Mouse (Mus musculus): ENCODE measurements around the gene Rita1. TPM values are rescaled to one million over a fixed set of nuclear protein-coding genes. Genes with fewer than 3 reads are reported as not detected.

The Rita1 gene
- polyA plus RNA-seq, 1 experiment from 2014 or later = 15.3 TPM

GRCm38 (mm10) chr5:120550673-120551072 lies 61.7 kb downstream of the Rita1 start:
- 98% methylated on average over 5 of the region's 5 CpGs for WGBS
- peaks cover 84% of the 10 kb centered on the region for H3K36me3 ChIP-seq
- H3K4me2 ChIP-seq = no peak overlapping the region
- H3K9me3 ChIP-seq (replicated peaks) = no peaks in the 10 kb centered on the region
- peaks cover 39% of the 10 kb centered on the region for H3K4me1 ChIP-seq
- H3K4me3 ChIP-seq (replicated peaks) = no peak overlapping the region
- no peak overlapping the region for H3K27ac ChIP-seq
- H3K27me3 ChIP-seq = no peaks in the 10 kb centered on the region
- ATAC-seq (replicated peaks; ENCODE audit: low FRiP score) = no peak
- no peak overlapping the region for H3K9ac ChIP-seq

GRCm38 (mm10) chr5:120550137-120550536 lies 62.3 kb downstream of the Rita1 start:
- H3K4me2 ChIP-seq = no peak overlapping the region
- H3K9ac ChIP-seq = no peak overlapping the region
- H3K4me3 ChIP-seq (replicated peaks) = no peak overlapping the region
- peaks cover 39% of the 10 kb centered on the region for H3K4me1 ChIP-seq
- WGBS = 64% methylated on average over 5 of the region's 5 CpGs
- H3K36me3 ChIP-seq = peaks cover 80% of the 10 kb centered on the region
- no peaks in the 10 kb centered on the region for H3K27me3 ChIP-seq
- no peak overlapping the region for H3K27ac ChIP-seq
- ATAC-seq (replicated peaks; ENCODE audit: low FRiP score) = no peak
- H3K9me3 ChIP-seq (replicated peaks) = no peaks in the 10 kb centered on the region

- H3K36me3 ChIP-seq = peaks cover 76% of the 10 kb centered on the region
- ATAC-seq (replicated peaks; ENCODE audit: low FRiP score) = no peak
- H3K4me1 ChIP-seq = peaks cover 39% of the 10 kb centered on the region
- no peak overlapping the region for H3K4me3 ChIP-seq (replicated peaks)
- no peak overlapping the region for H3K9ac ChIP-seq
- H3K27ac ChIP-seq = no peak overlapping the region
- no peak overlapping the region for H3K4me2 ChIP-seq
- WGBS = 48% methylated on average over 11 of the region's 11 CpGs
- H3K9me3 ChIP-seq (replicated peaks) = no peaks in the 10 kb centered on the region
- H3K27me3 ChIP-seq = no peaks in the 10 kb centered on the region
These were observed 64.0 kb downstream of the Rita1 start for GRCm38 (mm10) chr5:120548236-120548850.

Other genes starting within 250 kb of the Rita1 start
- not detected in 2 replicates for gene Lhx5, start 180.9 kb downstream of the Rita1 start, polyA plus RNA-seq (2015; fragmentation: Nextera tagmentation; extraction: Ambion mirVana)
- 11.2 and 14.4 TPM in 2 replicates for gene Sdsl, start 139.8 kb downstream of the Rita1 start, polyA plus RNA-seq (2015; fragmentation: Nextera tagmentation; extraction: Ambion mirVana)
- not detected in 2 replicates for gene Sds, start 136.1 kb downstream of the Rita1 start, polyA plus RNA-seq (2015; fragmentation: Nextera tagmentation; extraction: Ambion mirVana)
- 50.8 and 60.0 TPM in 2 replicates for gene Plbd2, start 109.0 kb downstream of the Rita1 start, polyA plus RNA-seq (2015; fragmentation: Nextera tagmentation; extraction: Ambion mirVana)
- 9.4 and 9.7 TPM in 2 replicates for gene Slc8b1, start 101.4 kb downstream of the Rita1 start, polyA plus RNA-seq (2015; fragmentation: Nextera tagmentation; extraction: Ambion mirVana)
- gene Tpcn1, start 23.9 kb downstream of the Rita1 start, polyA plus RNA-seq (2015; fragmentation: Nextera tagmentation; extraction: Ambion mirVana) = 32.9 and 36.0 TPM in 2 replicates
- 0.82 and 0.90 TPM in 2 replicates for gene Iqcd, start 23.6 kb downstream of the Rita1 start, polyA plus RNA-seq (2015; fragmentation: Nextera tagmentation; extraction: Ambion mirVana)
- 47.2 and 52.2 TPM in 2 replicates for gene Ddx54, start 150 bp upstream of the Rita1 start, polyA plus RNA-seq (2015; fragmentation: Nextera tagmentation; extraction: Ambion mirVana)
- not detected in 2 replicates for gene Cfap73, start 21.6 kb upstream of the Rita1 start, polyA plus RNA-seq (2015; fragmentation: Nextera tagmentation; extraction: Ambion mirVana)
- 0.58 and 0.89 TPM in 2 replicates for gene Rasal1, start 36.2 kb upstream of the Rita1 start, polyA plus RNA-seq (2015; fragmentation: Nextera tagmentation; extraction: Ambion mirVana)
- 7.5 and 8.5 TPM in 2 replicates for gene Dtx1, start 99.3 kb upstream of the Rita1 start, polyA plus RNA-seq (2015; fragmentation: Nextera tagmentation; extraction: Ambion mirVana)
- 0.36 and 0.50 TPM in 2 replicates for gene Oas2, start 137.3 kb upstream of the Rita1 start, polyA plus RNA-seq (2015; fragmentation: Nextera tagmentation; extraction: Ambion mirVana)
- gene Oas3, start 165.1 kb upstream of the Rita1 start, polyA plus RNA-seq (2015; fragmentation: Nextera tagmentation; extraction: Ambion mirVana) = 0.15 and 0.18 TPM in 2 replicates
- not detected in 2 replicates for gene Oas1e, start 182.9 kb upstream of the Rita1 start, polyA plus RNA-seq (2015; fragmentation: Nextera tagmentation; extraction: Ambion mirVana)
- gene Oas1c, start 199.9 kb upstream of the Rita1 start, polyA plus RNA-seq (2015; fragmentation: Nextera tagmentation; extraction: Ambion mirVana) = 0.27 and 0.49 TPM in 2 replicates
- gene Oas1f, start 234.8 kb upstream of the Rita1 start, polyA plus RNA-seq (2015; fragmentation: Nextera tagmentation; extraction: Ambion mirVana) = 0.10 TPM in 1 of 2 replicates, not detected in the other
- gene Oas1h, start 248.8 kb upstream of the Rita1 start, polyA plus RNA-seq (2015; fragmentation: Nextera tagmentation; extraction: Ambion mirVana) = not detected in 2 replicates